Mouse (Mus musculus) limb, embryonic 12.5 days (tissue): ENCODE results near the gene Fgf18. TPM values are rescaled to one million over a fixed set of nuclear protein-coding genes. Genes with fewer than 3 reads are reported as not detected.

Experiments
- ATAC-seq: fragments of 200-750 bp; cut with Nextera tagmentation; 2 replicates; pipeline ENCODE4 v1.8.0; 2017; ENCODE audit warnings: low read depth, moderate TSS enrichment; ENCODE audit not compliant: insufficient number of reproducible peaks, insufficient read depth, low FRiP score, low TSS enrichment
- H3K27ac ChIP-seq: fragments of 300-500 bp; sonication (generic); 2 replicates; pipeline ENCODE4 v1.5.1; 2016; ENCODE audit warnings: mild to moderate bottlenecking, moderate library complexity
- H3K27me3 ChIP-seq: fragments of 300-500 bp; sonication (generic); 2 replicates; pipeline ENCODE4 v1.6.1; 2016; ENCODE audit warnings: mild to moderate bottlenecking, moderate library complexity
- H3K36me3 ChIP-seq: fragments of 300-500 bp; sonication (generic); 2 replicates; pipeline ENCODE4 v1.6.1; 2016; ENCODE audit warnings: mild to moderate bottlenecking, moderate library complexity
- H3K4me1 ChIP-seq: fragments of 300-500 bp; sonication (generic); replicated peaks from 2 replicates; pipeline ENCODE4 v1.6.1; 2016
- H3K4me2 ChIP-seq: fragments of 300-500 bp; sonication (generic); 2 replicates; pipeline ENCODE4 v1.6.1; 2016; ENCODE audit warnings: mild to moderate bottlenecking, moderate library complexity
- H3K4me3 ChIP-seq: fragments of 300-500 bp; sonication (generic); replicated peaks from 2 replicates; pipeline ENCODE4 v1.5.1; 2016; ENCODE audit warnings: mild to moderate bottlenecking
- H3K9ac ChIP-seq: fragments of 300-500 bp; sonication (generic); replicated peaks from 2 replicates; pipeline ENCODE4 v1.6.1; 2016; ENCODE audit warnings: mild to moderate bottlenecking, moderate library complexity
- H3K9me3 ChIP-seq: fragments of 300-500 bp; sonication (generic); 2 replicates; pipeline ENCODE4 v1.6.1; 2016; ENCODE audit warnings: mild to moderate bottlenecking, moderate library complexity
- WGBS: fragments of 180-500 bp; shearing (Covaris S2); methylation state at CpG from one replicate; pipeline ENCODE4 v1.1.7; 2016; 5-methylcytosine and 5-hydroxymethylcytosine counted together
- polyA plus RNA-seq: library from polyadenylated mRNA; unstranded; fragments of >200 nt; fragmentation: Nextera tagmentation; extraction: Ambion mirVana; gene quantifications from 2 replicates; pipeline ENCODE4 v1.2.1, GENCODE M21; 2016

The Fgf18 gene
- polyA plus RNA-seq, 1 experiment from 2014 or later, result 19.0 TPM

GRCm38 (mm10) chr11:33107540-33107939, 39.7 kb downstream of the Fgf18 start:
- Histone ChIP-seq H3K27me3 (peaks cover 4% of the 10 kb centered on the region; the same call in 1 of the 2 replicates), H3K9me3 (no peaks in the 10 kb centered on the region), H3K27ac (no peak overlapping the region), H3K4me3 (no peak overlapping the region), H3K4me2 (no peak overlapping the region), H3K9ac (no peak overlapping the region), H3K4me1 (peaks cover 5% of the 10 kb centered on the region), H3K36me3 (no peaks in the 10 kb centered on the region)
- WGBS, result 25% methylated on average over 3 of the region's 3 CpGs
- ATAC-seq, result no peak

GRCm38 (mm10) chr11:33104911-33105316, 42.3 kb downstream of the Fgf18 start:
- no peak for ATAC-seq
- Histone ChIP-seq H3K27me3 (peaks cover 4% of the 10 kb centered on the region; the same call in 1 of the 2 replicates), H3K9ac (no peak overlapping the region), H3K4me1 (peaks cover 8% of the 10 kb centered on the region), H3K9me3 (no peaks in the 10 kb centered on the region), H3K4me3 (no peak overlapping the region), H3K27ac (no peak overlapping the region), H3K4me2 (no peak overlapping the region), H3K36me3 (no peaks in the 10 kb centered on the region)
- 77% methylated on average over 8 of the region's 8 CpGs for WGBS

- H3K9ac ChIP-seq, result no peak overlapping the region
- H3K4me2 ChIP-seq, result no peak overlapping the region
- peaks cover 3% of the 10 kb centered on the region; the same call in 1 of the 2 replicates for H3K27me3 ChIP-seq
- H3K4me1 ChIP-seq, result peaks cover 23% of the 10 kb centered on the region
- 90% methylated on average over 13 of the region's 13 CpGs for WGBS
- ATAC-seq, result no peak
- no peak overlapping the region for H3K4me3 ChIP-seq
- no peaks in the 10 kb centered on the region for H3K36me3 ChIP-seq
- H3K27ac ChIP-seq, result no peak overlapping the region
- no peaks in the 10 kb centered on the region; the same call in 1 of the 2 replicates for H3K9me3 ChIP-seq
Measured at GRCm38 (mm10) chr11:33103291-33103943, 43.8 kb downstream of the Fgf18 start.

GRCm38 (mm10) chr11:33100027-33100507, 47.1 kb downstream of the Fgf18 start:
- Histone ChIP-seq H3K4me3 (peak overlapping the region; percentile 21), H3K9me3 (no peaks in the 10 kb centered on the region; the same call in 1 of the 2 replicates), H3K4me1 (peaks cover 27% of the 10 kb centered on the region), H3K27me3 (0 out of 2 replicates have a peak, but pooled peaks cover 3% of the 10 kb centered on the region), H3K4me2 (peak overlapping the region; percentile 50), H3K27ac (0 out of 2 replicates have a peak overlapping the region, but pooled peaks have one; percentile 13), H3K36me3 (no peaks in the 10 kb centered on the region), H3K9ac (peak overlapping the region; percentile 44; the same call in 1 of the 2 replicates)
- 23% methylated on average over 10 of the region's 10 CpGs for WGBS
- peak; percentile 49; the same call in 1 of the 2 replicates for ATAC-seq

- Histone ChIP-seq H3K27ac (0 out of 2 replicates have a peak overlapping the region, but pooled peaks have one; percentile 13), H3K9me3 (no peaks in the 10 kb centered on the region; the same call in 1 of the 2 replicates)
- no peak for ATAC-seq
Measured at GRCm38 (mm10) chr11:33099425-33099824, 47.8 kb downstream of the Fgf18 start.

GRCm38 (mm10) chr11:33098446-33098845, 48.8 kb downstream of the Fgf18 start:
- no peak overlapping the region for H3K4me3 ChIP-seq
- no peak overlapping the region for H3K9ac ChIP-seq
- H3K27me3 ChIP-seq, result 0 out of 2 replicates have a peak, but pooled peaks cover 3% of the 10 kb centered on the region
- H3K4me2 ChIP-seq, result no peak overlapping the region
- H3K36me3 ChIP-seq, result no peaks in the 10 kb centered on the region
- ATAC-seq, result 0 out of 2 replicates have a peak, but pooled peaks have one; percentile 66
- peaks cover 27% of the 10 kb centered on the region for H3K4me1 ChIP-seq
- peaks cover 6% of the 10 kb centered on the region; the same call in 1 of the 2 replicates for H3K9me3 ChIP-seq
- WGBS, result 74% methylated on average over 12 of the region's 12 CpGs
- H3K27ac ChIP-seq, result no peak overlapping the region

More at GRCm38 (mm10) chr11:33099425-33099824, 47.8 kb downstream of the Fgf18 start:
- H3K36me3 ChIP-seq, result no peaks in the 10 kb centered on the region
- no peak overlapping the region for H3K4me3 ChIP-seq
- H3K4me2 ChIP-seq, result no peak overlapping the region
- WGBS, result 74% methylated on average over 4 of the region's 4 CpGs
- H3K27me3 ChIP-seq, result 0 out of 2 replicates have a peak, but pooled peaks cover 3% of the 10 kb centered on the region
- peaks cover 27% of the 10 kb centered on the region for H3K4me1 ChIP-seq
- H3K9ac ChIP-seq, result no peak overlapping the region

GRCm38 (mm10) chr11:33097855-33098254, 49.3 kb downstream of the Fgf18 start:
- 38% methylated on average over 8 of the region's 8 CpGs for WGBS
- Histone ChIP-seq H3K27ac (no peak overlapping the region), H3K4me1 (peaks cover 27% of the 10 kb centered on the region), H3K4me2 (no peak overlapping the region), H3K9me3 (peaks cover 7% of the 10 kb centered on the region; the same call in 1 of the 2 replicates), H3K36me3 (no peaks in the 10 kb centered on the region), H3K4me3 (no peak overlapping the region), H3K27me3 (0 out of 2 replicates have a peak, but pooled peaks cover 3% of the 10 kb centered on the region), H3K9ac (no peak overlapping the region)
- ATAC-seq, result no peak

GRCm38 (mm10) chr11:33089856-33090255, 57.3 kb downstream of the Fgf18 start:
- ATAC-seq, result no peak
- H3K27ac ChIP-seq, result no peak overlapping the region
- no peaks in the 10 kb centered on the region for H3K27me3 ChIP-seq
- H3K36me3 ChIP-seq, result no peaks in the 10 kb centered on the region
- H3K9me3 ChIP-seq, result 0 out of 2 replicates have a peak, but pooled peaks cover 7% of the 10 kb centered on the region
- H3K4me2 ChIP-seq, result no peak overlapping the region
- WGBS, result 57% methylated on average over 6 of the region's 6 CpGs
- H3K4me3 ChIP-seq, result no peak overlapping the region
- no peak overlapping the region for H3K9ac ChIP-seq
- H3K4me1 ChIP-seq, result peaks cover 11% of the 10 kb centered on the region

GRCm38 (mm10) chr11:33088181-33088580, 59.0 kb downstream of the Fgf18 start:
- H3K9ac ChIP-seq, result no peak overlapping the region
- no peak for ATAC-seq
- H3K27ac ChIP-seq, result 0 out of 2 replicates have a peak overlapping the region, but pooled peaks have one; percentile 31
- H3K9me3 ChIP-seq, result no peaks in the 10 kb centered on the region
- WGBS, result 29% methylated on average over 1 of the region's 1 CpGs
- H3K27me3 ChIP-seq, result no peaks in the 10 kb centered on the region
- H3K4me2 ChIP-seq, result no peak overlapping the region
- no peaks in the 10 kb centered on the region for H3K36me3 ChIP-seq
- H3K4me1 ChIP-seq, result peaks cover 11% of the 10 kb centered on the region
- H3K4me3 ChIP-seq, result no peak overlapping the region

- H3K4me1 ChIP-seq, result peaks cover 12% of the 10 kb centered on the region
- ATAC-seq, result no peak
- 28% methylated on average over 1 of the region's 1 CpGs for WGBS
- no peaks in the 10 kb centered on the region for H3K36me3 ChIP-seq
- no peak overlapping the region for H3K9ac ChIP-seq
- no peaks in the 10 kb centered on the region for H3K9me3 ChIP-seq
- no peak overlapping the region for H3K4me2 ChIP-seq
- H3K27ac ChIP-seq, result no peak overlapping the region
- no peak overlapping the region for H3K4me3 ChIP-seq
- no peaks in the 10 kb centered on the region for H3K27me3 ChIP-seq
Measured at GRCm38 (mm10) chr11:33086046-33086445, 61.2 kb downstream of the Fgf18 start.

GRCm38 (mm10) chr11:33085514-33085913, 61.7 kb downstream of the Fgf18 start:
- no peaks in the 10 kb centered on the region for H3K27me3 ChIP-seq
- no peak for ATAC-seq
- peaks cover 17% of the 10 kb centered on the region for H3K4me1 ChIP-seq
- H3K4me3 ChIP-seq, result no peak overlapping the region
- H3K27ac ChIP-seq, result no peak overlapping the region
- no peak overlapping the region for H3K4me2 ChIP-seq
- no peak overlapping the region for H3K9ac ChIP-seq
- 71% methylated on average over 4 of the region's 4 CpGs for WGBS
- no peaks in the 10 kb centered on the region for H3K9me3 ChIP-seq
- H3K36me3 ChIP-seq, result no peaks in the 10 kb centered on the region
